Mouse (Mus musculus): ENCODE measurements around the gene Prom2.

DNA sequence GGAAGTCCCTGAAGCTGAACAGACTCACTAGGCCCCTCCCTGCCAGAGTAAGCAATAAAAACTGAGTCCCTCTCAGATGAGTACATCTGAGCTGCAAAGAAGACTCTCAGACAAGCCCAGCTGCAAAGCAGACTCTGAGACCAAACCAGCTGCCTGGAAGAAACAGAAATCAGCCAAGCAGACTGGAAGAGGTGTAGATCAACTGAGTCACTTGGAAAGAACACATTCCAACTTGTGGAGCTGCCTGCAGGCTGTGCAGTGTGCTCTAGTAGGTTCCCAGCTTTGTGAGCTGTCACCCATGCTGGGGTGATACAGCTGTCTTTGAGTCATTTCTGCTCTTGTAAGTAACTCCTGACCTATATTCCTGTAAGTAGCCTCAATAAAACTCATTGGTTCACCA, 8.4 kb upstream of the Prom2 start:
- TF ChIP-seq EP300 (optimal IDR thresholded peaks at IDR 0.05) (no peak), CTCF (IDR thresholded peaks at IDR 0.05; ENCODE audit: low read depth) (no peak)

All from stomach, postnatal 0 days (tissue).